Mouse (Mus musculus): ENCODE data around the gene Gale.

GRCm38 (mm10) chr4:135965113-135965512 is 1.6 kb downstream of the Gale start:
- no peak for TF ChIP-seq GATA1 (IDR thresholded peaks at IDR 0.05; ENCODE audit: borderline replicate concordance, low read length)
- no peak for TF ChIP-seq FLI1 (IDR thresholded peaks at IDR 0.05; ENCODE audit: low read length)

Measured in megakaryocyte, embryonic 14.5 days (primary cell).